Mouse (Mus musculus): ENCODE data around the gene Gm44965. TPM values are rescaled to one million over a fixed set of nuclear protein-coding genes. Genes with fewer than 3 reads are reported as not detected.

Gm44965 gene
- total RNA-seq (2021), result not detected
- long read RNA-seq, partial matches to known transcripts, result 0 of 10 reads
- long read RNA-seq, other reads (novel, unspliced or antisense), result 10 of 10 reads

GRCm38 (mm10) chr6:48593158-48594042, at the start of gene Gm44965, which contains the start of gene Repin1:
Gene Gm44965, plus strand, starts transcription at chr6:48593941.
Gene Repin1, plus strand, starts transcription at chr6:48593883.
- peak; percentile 92 to 95 for DNase-seq (ENCODE audit: low spot score in 2 of 2)

GRCm38 (mm10) chr6:48545251-48545650, 48.5 kb upstream of the Gm44965 start:
- DNase-seq (ENCODE audit: low spot score in 2 of 2), result no peak

GRCm38 (mm10) chr6:48546271-48546670, 47.5 kb upstream of the Gm44965 start:
- DNase-seq (ENCODE audit: low spot score in 2 of 2), result peak; percentile 47 to 49

- no peak for DNase-seq (ENCODE audit: low spot score in 2 of 2)
These were observed 46.9 kb upstream of the Gm44965 start for GRCm38 (mm10) chr6:48546858-48547257.

GRCm38 (mm10) chr6:48548314-48548713, 45.4 kb upstream of the Gm44965 start:
- DNase-seq (ENCODE audit: low spot score in 2 of 2), result no peak

GRCm38 (mm10) chr6:48552918-48553317, 40.8 kb upstream of the Gm44965 start:
- DNase-seq (ENCODE audit: low spot score in 2 of 2), result no peak

GRCm38 (mm10) chr6:48553819-48554218, 39.9 kb upstream of the Gm44965 start:
- peak in 1 of 2 experiments; percentile 24 for DNase-seq (ENCODE audit: low spot score in 2 of 2)

- DNase-seq (ENCODE audit: low spot score in 2 of 2), result peak; percentile 99
These were observed 39.2 kb upstream of the Gm44965 start, which contains the start of gene Lrrc61 for GRCm38 (mm10) chr6:48554280-48555103. Gene Lrrc61, plus strand, starts transcription at chr6:48554796.

GRCm38 (mm10) chr6:48555104-48555890, 38.4 kb upstream of the Gm44965 start:
- DNase-seq (ENCODE audit: low spot score in 2 of 2), result peak in 1 of 2 experiments; percentile 58

GRCm38 (mm10) chr6:48555956-48556355, 37.8 kb upstream of the Gm44965 start:
- DNase-seq (ENCODE audit: low spot score in 2 of 2), result no peak

- no peak for DNase-seq (ENCODE audit: low spot score in 2 of 2)
These were observed 27.9 kb upstream of the Gm44965 start for GRCm38 (mm10) chr6:48565693-48566310.

GRCm38 (mm10) chr6:48566312-48566711, 27.4 kb upstream of the Gm44965 start:
- peak in 1 of 2 experiments; percentile 33 for DNase-seq (ENCODE audit: low spot score in 2 of 2)

- peak in 1 of 2 experiments; percentile 29 for DNase-seq (ENCODE audit: low spot score in 2 of 2)
These were observed 25.4 kb upstream of the Gm44965 start for GRCm38 (mm10) chr6:48568036-48568984.

- no peak for DNase-seq (ENCODE audit: low spot score in 2 of 2)
These were observed 24.5 kb upstream of the Gm44965 start for GRCm38 (mm10) chr6:48569065-48569807.

- DNase-seq (ENCODE audit: low spot score in 2 of 2), result no peak
These were observed 21.7 kb upstream of the Gm44965 start for GRCm38 (mm10) chr6:48572014-48572413.

- DNase-seq (ENCODE audit: low spot score in 2 of 2), result no peak
These were observed 21.1 kb upstream of the Gm44965 start, which contains the start of gene Rarres2 for GRCm38 (mm10) chr6:48572572-48573061. Gene Rarres2, minus strand, starts transcription at chr6:48572789.

- no peak for DNase-seq (ENCODE audit: low spot score in 2 of 2)
These were observed 20.5 kb upstream of the Gm44965 start for GRCm38 (mm10) chr6:48573280-48573679.

- no peak for DNase-seq (ENCODE audit: low spot score in 2 of 2)
These were observed 19.8 kb upstream of the Gm44965 start for GRCm38 (mm10) chr6:48573981-48574380.
